Mouse (Mus musculus) intestine, postnatal 0 days (tissue): ENCODE data around the gene Gna15. TPM values are rescaled to one million over a fixed set of nuclear protein-coding genes. Genes with fewer than 3 reads are reported as not detected.

ENCODE experiments used
- ATAC-seq: fragments of 200-750 bp; cut with Nextera tagmentation; 2 replicates; pipeline ENCODE4 v1.8.0; 2017; ENCODE audit warnings: mild to moderate bottlenecking, moderate TSS enrichment, moderate library complexity
- H3K27ac ChIP-seq: fragments of 300-500 bp; sonication (generic); 2 replicates; pipeline ENCODE4 v1.5.1; 2014; ENCODE audit warnings: mild to moderate bottlenecking, low read depth, low read length, moderate library complexity
- H3K27me3 ChIP-seq: fragments of 300-500 bp; sonication (generic); replicated peaks from 2 replicates; pipeline ENCODE4 v1.6.1; 2014; ENCODE audit warnings: low read length, mixed read lengths; ENCODE audit not compliant: control insufficient read depth, insufficient read depth
- H3K36me3 ChIP-seq: fragments of 300-500 bp; sonication (generic); 2 replicates; pipeline ENCODE4 v1.6.1; 2014; ENCODE audit warnings: mild to moderate bottlenecking, moderate library complexity; ENCODE audit not compliant: control insufficient read depth, insufficient read depth
- H3K4me1 ChIP-seq: fragments of 300-500 bp; sonication (generic); replicated peaks from 2 replicates; pipeline ENCODE4 v1.6.1; 2014; ENCODE audit warnings: antibody characterized with exemption, low read length, mixed read lengths; ENCODE audit not compliant: control insufficient read depth, insufficient read depth
- H3K4me2 ChIP-seq: fragments of 300-500 bp; sonication (generic); replicated peaks from 2 replicates; pipeline ENCODE4 v1.6.1; 2014; ENCODE audit warnings: low read depth, mild to moderate bottlenecking, moderate library complexity
- H3K4me3 ChIP-seq: fragments of 300-500 bp; sonication (generic); 2 replicates; pipeline ENCODE4 v1.5.1; 2014; ENCODE audit warnings: low read depth, low read length
- H3K9ac ChIP-seq: fragments of 300-500 bp; sonication (generic); 2 replicates; pipeline ENCODE4 v1.6.1; 2014; ENCODE audit warnings: mild to moderate bottlenecking, low read depth, low read length
- H3K9me3 ChIP-seq: fragments of 300-500 bp; sonication (generic); 2 replicates; pipeline ENCODE4 v1.6.1; 2016; ENCODE audit warnings: mixed run types; ENCODE audit not compliant: control insufficient read depth
- CTCF ChIP-seq: sonication (generic); IDR thresholded peaks from 2 replicates; pipeline ENCODE4 v1.5.1; 2016; ENCODE audit warnings: low read depth, mild to moderate bottlenecking, control low read depth, antibody characterized with exemption, moderate library complexity
- WGBS: fragments of 180-500 bp; shearing (Covaris S2); extraction: QIAGEN DNeasy Blood & Tissue Kit; methylation state at CpG from one replicate; pipeline ENCODE4 v1.1.7; 2014; 5-methylcytosine and 5-hydroxymethylcytosine counted together
- polyA plus RNA-seq: library from polyadenylated mRNA; unstranded; fragments of >200 nt; fragmentation: Nextera tagmentation; extraction: Ambion mirVana; gene quantifications from 2 replicates; pipeline ENCODE4 v1.2.1, GENCODE M21; 2015

The Gna15 gene
- polyA plus RNA-seq, 1 experiment from 2014 or later, result 0.64 TPM

DNA sequence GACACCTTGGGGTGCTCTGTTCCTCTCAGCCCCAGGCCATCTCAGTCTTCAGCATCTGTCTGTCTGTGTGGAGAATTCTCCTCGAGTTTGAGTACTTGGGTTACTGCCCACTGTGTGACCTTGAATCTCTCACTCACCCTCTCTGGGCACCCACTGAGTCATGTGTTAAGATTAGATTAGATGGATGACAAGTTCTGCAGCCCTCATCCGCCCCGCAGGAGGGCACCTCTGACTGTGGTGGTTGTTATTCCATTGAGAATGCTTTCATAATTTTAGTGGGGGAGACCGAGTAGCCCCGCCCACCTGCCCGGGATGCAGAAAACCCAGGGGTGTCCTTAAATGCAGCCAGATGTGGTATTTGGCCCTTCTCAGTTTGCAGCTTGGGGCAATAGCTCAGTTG, 39.5 kb upstream of the Gna15 start:
- Histone ChIP-seq H3K4me2 (peak overlapping the region; percentile 22), H3K27ac (0 out of 2 replicates have a peak overlapping the region, but pooled peaks have one; percentile 4), H3K9ac (no peak overlapping the region), H3K9me3 (no peaks in the 10 kb centered on the region), H3K4me3 (no peak overlapping the region), H3K4me1 (peaks cover 4% of the 10 kb centered on the region; the same call in 1 of the 2 replicates), H3K36me3 (peaks cover 38% of the 10 kb centered on the region), H3K27me3 (no peaks in the 10 kb centered on the region)
- WGBS, result 35% methylated on average over 6 of the region's 6 CpGs
- ATAC-seq, result no peak
- TF ChIP-seq CTCF, result no peak

DNA sequence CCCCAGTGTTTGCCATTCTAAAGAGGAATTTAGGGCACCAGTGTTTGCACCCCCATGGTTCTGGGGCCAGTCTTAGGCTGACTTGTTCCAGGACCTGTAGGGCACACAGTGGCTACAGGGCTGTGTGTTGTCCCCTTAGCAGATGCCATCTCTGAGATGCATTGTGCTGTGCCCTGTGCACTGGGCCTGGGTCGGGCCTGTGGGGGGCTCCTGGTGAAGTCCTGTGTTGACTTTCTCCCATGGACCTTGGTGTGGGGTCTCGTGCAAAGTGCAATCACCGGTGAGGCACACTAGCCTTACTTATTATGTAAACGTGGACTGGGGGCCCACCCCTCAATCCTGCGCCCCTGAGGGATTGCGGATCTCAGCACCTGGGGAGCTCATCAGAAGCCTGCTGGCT, 38.4 kb upstream of the Gna15 start:
- H3K27ac ChIP-seq, result no peak overlapping the region

DNA sequence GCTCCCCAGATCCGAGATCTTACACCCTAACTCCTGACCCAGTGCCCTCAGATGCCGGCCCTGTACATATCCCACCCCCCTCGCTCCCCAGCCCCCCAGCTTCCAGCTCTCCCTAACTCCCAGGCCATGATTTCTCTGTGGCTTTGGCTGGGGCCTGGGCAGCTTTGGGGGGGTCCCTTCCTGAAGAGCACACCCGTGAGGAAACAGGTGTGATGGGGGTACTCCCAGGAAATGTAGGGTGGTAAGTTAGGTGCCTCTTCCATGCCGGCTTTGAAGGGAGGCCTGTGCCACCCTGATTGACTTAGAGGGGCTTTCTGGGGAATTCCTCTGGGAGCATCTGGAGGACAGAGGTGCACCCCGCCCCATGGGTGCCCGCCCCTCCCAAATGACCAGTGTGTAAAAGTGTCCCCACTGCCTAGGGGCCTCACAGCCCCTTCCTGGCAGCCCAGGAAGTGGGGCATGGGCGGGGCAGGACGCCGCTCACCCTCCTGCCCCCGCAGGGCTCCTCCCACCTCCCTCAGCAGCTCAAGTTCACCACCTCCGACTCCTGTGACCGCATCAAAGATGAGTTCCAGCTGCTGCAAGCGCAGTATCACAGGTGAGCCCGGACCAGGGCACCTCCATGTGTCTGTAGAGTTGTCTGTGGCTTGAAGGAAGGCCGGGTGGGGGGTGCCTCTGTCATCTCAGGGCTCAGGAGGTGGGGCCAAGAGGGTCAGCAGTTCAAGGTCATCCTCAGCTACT, 36.9 kb upstream of the Gna15 start:
- peak overlapping the region; percentile 79 for H3K4me3 ChIP-seq
- 7% methylated on average over 16 of the region's 16 CpGs for WGBS
- peaks cover 27% of the 10 kb centered on the region for H3K36me3 ChIP-seq
- peaks cover 4% of the 10 kb centered on the region; the same call in 1 of the 2 replicates for H3K4me1 ChIP-seq
- H3K4me2 ChIP-seq, result peak overlapping the region; percentile 90
- H3K9ac ChIP-seq, result peak overlapping the region; percentile 92
- peak overlapping the region; percentile 96 for H3K27ac ChIP-seq
- TF ChIP-seq CTCF, result no peak
- ATAC-seq, result peak; percentile 11
- H3K9me3 ChIP-seq, result no peaks in the 10 kb centered on the region
- H3K27me3 ChIP-seq, result no peaks in the 10 kb centered on the region

More for the DNA sequence above, 38.4 kb upstream of the Gna15 start:
- H3K36me3 ChIP-seq, result peaks cover 38% of the 10 kb centered on the region
- H3K27me3 ChIP-seq, result no peaks in the 10 kb centered on the region
- no peak overlapping the region for H3K4me3 ChIP-seq
- ATAC-seq, result no peak
- H3K9ac ChIP-seq, result no peak overlapping the region
- WGBS, result 49% methylated on average over 6 of the region's 6 CpGs
- peak overlapping the region; percentile 30 for H3K4me2 ChIP-seq
- TF ChIP-seq CTCF, result no peak
- no peaks in the 10 kb centered on the region for H3K9me3 ChIP-seq
- H3K4me1 ChIP-seq, result peaks cover 4% of the 10 kb centered on the region; the same call in 1 of the 2 replicates

DNA sequence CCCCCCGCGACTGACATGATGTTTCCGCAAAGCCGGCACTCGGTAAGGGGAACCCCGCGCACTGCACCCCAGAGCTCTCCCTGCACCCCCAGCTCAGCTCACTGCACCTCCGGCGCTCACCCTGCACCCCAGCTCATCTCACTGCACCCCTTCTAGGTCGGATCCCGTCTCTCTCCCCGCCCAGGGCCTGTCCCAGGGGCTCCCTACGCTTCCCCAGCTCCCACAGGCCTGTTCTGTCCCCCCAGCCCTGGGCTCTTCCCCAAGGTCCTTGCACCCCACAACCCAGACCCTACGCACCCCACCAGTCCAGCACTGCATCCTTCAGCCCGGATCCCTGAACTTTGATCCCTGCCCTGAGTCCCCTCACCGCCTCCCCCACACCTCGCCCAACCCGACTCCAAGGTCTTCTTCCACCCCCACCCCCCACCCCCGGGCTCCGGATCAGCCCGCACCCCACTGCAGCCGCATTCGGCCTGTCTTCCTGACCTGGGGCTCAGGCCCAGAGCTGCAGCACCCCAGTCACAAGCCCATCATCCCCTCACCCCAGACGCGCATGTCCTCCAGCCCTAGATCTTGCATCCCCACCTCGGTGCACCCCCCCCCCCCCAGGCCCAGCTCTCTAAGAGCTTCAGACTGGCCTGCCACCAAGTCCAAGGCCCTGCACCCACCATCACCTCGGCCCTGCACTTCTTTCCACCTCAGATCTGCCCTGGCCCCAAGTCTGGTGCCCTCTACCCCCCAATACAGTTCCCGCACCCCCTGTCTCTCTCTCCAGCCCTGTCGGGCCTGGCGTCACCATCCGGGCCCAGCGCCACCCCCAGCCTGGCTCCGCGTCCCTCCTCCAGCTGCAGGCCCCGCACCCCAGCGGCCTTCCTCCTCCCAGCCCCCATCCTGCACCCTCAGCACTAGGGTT, 35.9 kb upstream of the Gna15 start:
- TF ChIP-seq CTCF, result peak; percentile 26; the same call in 1 of the 2 replicates
- Histone ChIP-seq H3K9ac (peak overlapping the region; percentile 92), H3K27me3 (no peaks in the 10 kb centered on the region), H3K9me3 (no peaks in the 10 kb centered on the region), H3K36me3 (peaks cover 17% of the 10 kb centered on the region), H3K27ac (peak overlapping the region; percentile 96), H3K4me3 (peak overlapping the region; percentile 79), H3K4me2 (peak overlapping the region; percentile 90), H3K4me1 (peaks cover 4% of the 10 kb centered on the region; the same call in 1 of the 2 replicates)
- 2% methylated on average over 33 of the region's 36 CpGs for WGBS
- ATAC-seq, result peak; percentile 42

DNA sequence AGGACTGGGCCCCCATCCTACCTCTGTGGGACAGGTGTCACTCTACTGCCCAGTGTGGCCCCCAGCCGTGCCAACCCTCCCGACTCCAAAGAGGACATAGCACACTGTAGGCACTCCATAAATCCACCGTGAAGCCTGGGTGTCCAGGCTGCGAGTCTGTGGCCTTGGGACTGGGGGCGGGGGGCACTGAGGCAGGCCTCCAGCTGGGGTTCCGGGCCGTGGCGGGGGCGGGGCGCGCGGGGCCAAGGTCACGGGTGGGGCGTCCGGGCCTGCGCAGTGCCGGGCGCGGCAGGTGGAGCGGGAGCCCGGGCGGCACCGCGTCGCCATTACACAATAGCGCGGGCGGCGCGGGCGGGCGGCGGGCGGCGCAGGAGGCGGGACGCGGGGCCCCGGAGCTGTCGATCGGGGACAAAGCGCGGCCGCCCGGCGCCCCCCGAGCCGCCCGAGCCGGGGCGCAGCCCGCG, 35.2 kb upstream of the Gna15 start, which contains the start of gene Aes:
Aes (plus strand) TSS at position 326 of the 464 bp plus-strand sequence.
- Histone ChIP-seq H3K4me1 (peaks cover 4% of the 10 kb centered on the region; the same call in 1 of the 2 replicates), H3K9me3 (no peaks in the 10 kb centered on the region), H3K9ac (peak within 1 kb of the TSS; percentile 92), H3K27me3 (no peaks in the 10 kb centered on the region), H3K36me3 (peaks cover 10% of the 10 kb centered on the region), H3K27ac (peak within 1 kb of the TSS; percentile 96), H3K4me3 (peak within 1 kb of the TSS; percentile 79), H3K4me2 (peak within 1 kb of the TSS; percentile 90)
- 1% methylated on average over 31 of the region's 53 CpGs for WGBS
- no peak for TF ChIP-seq CTCF
- ATAC-seq, result peak; percentile 73

DNA sequence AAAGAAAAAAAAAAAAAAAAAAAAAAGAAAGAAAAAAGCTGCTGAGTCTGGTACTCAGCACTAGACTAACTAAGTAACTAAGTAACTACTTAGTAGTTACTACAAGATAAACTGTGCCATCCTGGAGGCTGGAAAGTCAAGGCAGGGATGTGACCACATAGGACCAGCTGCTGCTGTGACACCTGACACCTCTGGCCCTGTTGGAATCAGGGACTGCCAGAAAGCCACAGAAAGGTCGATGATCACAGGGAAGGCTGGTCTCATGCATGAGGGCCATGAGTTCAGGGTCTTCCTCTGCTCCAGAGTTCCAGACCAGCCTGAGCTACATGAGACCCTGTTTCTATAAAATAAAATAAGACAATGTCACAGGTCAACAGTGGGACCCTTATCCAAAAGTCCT, 33.5 kb upstream of the Gna15 start:
- Histone ChIP-seq H3K27ac (no peak overlapping the region), H3K36me3 (0 out of 2 replicates have a peak, but pooled peaks cover 6% of the 10 kb centered on the region), H3K27me3 (no peaks in the 10 kb centered on the region), H3K4me3 (no peak overlapping the region), H3K4me2 (no peak overlapping the region), H3K4me1 (peaks cover 4% of the 10 kb centered on the region; the same call in 1 of the 2 replicates), H3K9ac (no peak overlapping the region), H3K9me3 (no peaks in the 10 kb centered on the region)
- no peak for TF ChIP-seq CTCF
- ATAC-seq, result no peak
- WGBS, result 33% methylated on average over 1 of the region's 1 CpGs
